Mouse (Mus musculus): ENCODE measurements around the gene Frmd8. TPM values are rescaled to one million over a fixed set of nuclear protein-coding genes. Genes with fewer than 3 reads are reported as not detected.

Gene Frmd8
- total and polyA plus RNA-seq, 3 experiments = 22.8 to 34.4 TPM; not detected in 1

- DNase-seq (ENCODE audit: low read depth, low spot score) = peak; percentile 91
- no peaks in the 10 kb centered on the region for H3K9me3 ChIP-seq (replicated peaks; ENCODE audit: insufficient read depth, low read length)
- H3K27ac ChIP-seq (ENCODE audit: control insufficient read depth, low read depth, low read length) = peak overlapping the region; percentile 96
- peak overlapping the region; percentile 52 to 66 for H3K4me3 ChIP-seq (ENCODE audit: control insufficient read depth in 1 of 2, insufficient read depth in 1 of 2, low read depth in 2 of 2, low read length in 2 of 2)
- H3K79me2 ChIP-seq (ENCODE audit: control insufficient read depth, insufficient read depth, low read length, poor library complexity) = peaks cover 23% of the 10 kb centered on the region
- H3K27me3 ChIP-seq (ENCODE audit: control insufficient read depth in 1 of 2, insufficient read depth in 2 of 2, low read length in 2 of 2) = no peaks in the 10 kb centered on the region
- H3K4me1 ChIP-seq (ENCODE audit: control insufficient read depth in 1 of 2, insufficient read depth in 2 of 2, low read length in 2 of 2) = peaks cover 12 to 47% of the 10 kb centered on the region in 2 experiments
- H3K9ac ChIP-seq (ENCODE audit: control insufficient read depth, low read depth, low read length, poor library complexity, severe bottlenecking) = peak overlapping the region; percentile 86
- H3K36me3 ChIP-seq (ENCODE audit: control insufficient read depth in 1 of 2, insufficient read depth in 2 of 2, low read length in 2 of 2) = peaks cover 0 to 29% of the 10 kb centered on the region in 2 experiments; a peak in 2 of 4 replicates
- TF ChIP-seq TAL1 (IDR thresholded peaks at IDR 0.05; ENCODE audit: low read length) (peak; percentile 65), HCFC1 (IDR thresholded peaks at IDR 0.05; ENCODE audit: low read depth, low read length) (0 out of 2 replicates have a peak, but pooled peaks have one; percentile 27), USF1 (IDR thresholded peaks at IDR 0.05; ENCODE audit: low read depth, low read length) (no peak), SIN3A (IDR thresholded peaks at IDR 0.05; ENCODE audit: low read length) (peak; percentile 86; the same call in 1 of the 2 replicates), E2F4 (IDR thresholded peaks at IDR 0.05; ENCODE audit: borderline replicate concordance, low read depth, low read length) (no peak), CHD2 (IDR thresholded peaks at IDR 0.05; ENCODE audit: low read length) (no peak; the same call in 1 of the 2 replicates), POLR2A (IDR thresholded peaks at IDR 0.05; ENCODE audit: control insufficient read depth in 1 of 2, insufficient read depth in 1 of 2, low read depth in 1 of 2, low read length in 2 of 2, poor library complexity in 1 of 2) (peak in 1 of 2 experiments; percentile 72; a peak in 2 of 4 replicates), UBTF (IDR thresholded peaks at IDR 0.05; ENCODE audit: borderline replicate concordance, insufficient read depth, low read depth, low read length) (no peak), SMC3 (IDR thresholded peaks at IDR 0.05; ENCODE audit: low read depth, low read length) (no peak), CHD1 (IDR thresholded peaks at IDR 0.05; ENCODE audit: low read depth, low read length) (0 out of 2 replicates have a peak, but pooled peaks have one; percentile 54), BHLHE40 (IDR thresholded peaks at IDR 0.05; ENCODE audit: borderline replicate concordance, low read depth, low read length) (no peak; the same call in 1 of the 2 replicates), ZNF384 (IDR thresholded peaks at IDR 0.05; ENCODE audit: low read depth, low read length) (no peak), POLR2AphosphoS2 (IDR thresholded peaks at IDR 0.05; ENCODE audit: low read length) (no peak), MYC (IDR thresholded peaks at IDR 0.05; ENCODE audit: low read depth, low read length) (0 out of 2 replicates have a peak, but pooled peaks have one; percentile 58), NRF1 (IDR thresholded peaks at IDR 0.05; ENCODE audit: insufficient read depth, low read depth, low read length, poor library complexity, severe bottlenecking) (0 out of 2 replicates have a peak, but pooled peaks have one; percentile 17), GATA1 (IDR thresholded peaks at IDR 0.05; ENCODE audit: low read depth, low read length) (peak; percentile 60; the same call in 1 of the 2 replicates), MAX (IDR thresholded peaks at IDR 0.05; ENCODE audit: low read length) (peak; percentile 79), KAT2A (conservative IDR thresholded peaks at IDR 0.05; ENCODE audit: low read depth, low read length) (0 out of 2 replicates have a peak, but pooled peaks have one; percentile 22), ELF1 (IDR thresholded peaks at IDR 0.05; ENCODE audit: low read depth, low read length) (no peak), USF2 (IDR thresholded peaks at IDR 0.05; ENCODE audit: borderline replicate concordance in 1 of 2, insufficient read depth in 1 of 2, low read depth in 1 of 2, low read length in 2 of 2) (no peak), NELFE (IDR thresholded peaks at IDR 0.05; ENCODE audit: low read depth, low read length) (peak; percentile 56), RAD21 (IDR thresholded peaks at IDR 0.05; ENCODE audit: low read depth, low read length) (no peak), ZMIZ1 (IDR thresholded peaks at IDR 0.05; ENCODE audit: low read depth, low read length) (0 out of 2 replicates have a peak, but pooled peaks have one; percentile 59), JUND (IDR thresholded peaks at IDR 0.05; ENCODE audit: low read depth, low read length) (no peak), ETS1 (IDR thresholded peaks at IDR 0.05; ENCODE audit: low read depth, low read length) (peak; percentile 95), TCF12 (IDR thresholded peaks at IDR 0.05; ENCODE audit: low read depth, low read length) (peak; percentile 78), MAZ (IDR thresholded peaks at IDR 0.05; ENCODE audit: low read depth, low read length) (no peak), POLR2AphosphoS5 (IDR thresholded peaks at IDR 0.05; ENCODE audit: borderline replicate concordance, low read depth, low read length) (no peak), GABPA (IDR thresholded peaks at IDR 0.05; ENCODE audit: low read depth, low read length) (peak; percentile 90), MYB (IDR thresholded peaks at IDR 0.05; ENCODE audit: low read depth, low read length) (no peak), CTCF (IDR thresholded peaks at IDR 0.05 in 2 of 3, conservative IDR thresholded peaks at IDR 0.05 in 1 of 3; ENCODE audit: control insufficient read depth in 1 of 3, insufficient read depth in 1 of 3, low read depth in 2 of 3, low read length in 3 of 3, poor library complexity in 1 of 3, severe bottlenecking in 1 of 3) (no peak), MXI1 (IDR thresholded peaks at IDR 0.05; ENCODE audit: low read depth, low read length) (peak; percentile 64), MAFK (IDR thresholded peaks at IDR 0.05; ENCODE audit: borderline replicate concordance, low read depth, low read length) (peak; percentile 69; the same call in 1 of the 2 replicates), ZKSCAN1 (IDR thresholded peaks at IDR 0.05; ENCODE audit: low read depth, low read length) (no peak), MEF2A (IDR thresholded peaks at IDR 0.05; ENCODE audit: extremely low read depth, insufficient replicate concordance, low read depth, low read length, poor library complexity, severe bottlenecking) (no peak)
Observed at GRCm38 (mm10) chr19:5848032-5848825, 26.8 kb downstream of the Frmd8 start.
